Mouse (Mus musculus) thymus, postnatal 14 days (tissue): ENCODE data around the gene Stx12.
"Not testable (repeated sequence)": the region's sequence is repeated elsewhere in the genome, so short reads cannot be mapped to it uniquely, and the experiment has no call there.

Experiments used
- DNase-seq: peaks from one replicate; pipeline ENCODE4 v3.0.0; 2021

Stx12 gene

DNA sequence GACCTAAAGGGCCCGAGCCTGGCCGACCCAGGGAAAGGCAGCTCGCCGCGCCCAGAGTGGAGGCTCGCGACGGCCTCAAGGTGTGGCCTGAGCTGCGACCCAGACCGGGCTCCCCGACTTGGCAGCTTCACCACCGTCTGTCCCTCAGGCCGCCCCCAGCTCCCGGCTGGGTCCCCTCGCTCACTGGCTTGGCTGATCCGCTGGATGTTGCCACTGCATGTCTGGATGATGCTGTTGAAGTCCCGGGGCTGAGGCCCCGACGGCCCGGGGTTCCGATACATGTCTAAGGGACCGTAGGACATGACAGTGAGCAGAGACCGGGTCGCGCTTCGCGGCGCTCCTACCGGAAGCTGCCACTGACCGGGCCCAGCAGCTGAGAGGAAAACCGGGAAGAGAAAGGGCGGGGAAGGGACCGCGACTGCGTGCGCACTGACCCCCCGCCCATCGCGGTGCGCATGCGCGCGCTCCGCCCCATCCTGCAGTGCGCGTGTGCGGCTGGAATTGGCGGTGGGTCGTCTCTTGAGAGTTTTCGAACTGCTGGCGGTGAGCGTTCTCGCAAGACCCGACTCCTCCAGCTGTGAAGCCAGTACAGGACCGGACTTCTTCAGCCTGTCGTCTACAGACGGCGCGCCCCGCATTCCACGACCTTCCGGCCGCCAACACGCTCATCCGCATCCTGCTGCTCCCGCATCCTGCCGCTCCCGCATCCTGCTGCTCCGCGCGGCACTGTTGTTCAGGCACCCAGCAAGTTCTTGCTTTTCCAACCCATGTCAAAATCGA is at the start of gene Stx12:
Gene Stx12, minus strand, starts transcription at position 446 of the 780 bp plus-strand sequence.
- peak; percentile 86 for DNase-seq

DNA sequence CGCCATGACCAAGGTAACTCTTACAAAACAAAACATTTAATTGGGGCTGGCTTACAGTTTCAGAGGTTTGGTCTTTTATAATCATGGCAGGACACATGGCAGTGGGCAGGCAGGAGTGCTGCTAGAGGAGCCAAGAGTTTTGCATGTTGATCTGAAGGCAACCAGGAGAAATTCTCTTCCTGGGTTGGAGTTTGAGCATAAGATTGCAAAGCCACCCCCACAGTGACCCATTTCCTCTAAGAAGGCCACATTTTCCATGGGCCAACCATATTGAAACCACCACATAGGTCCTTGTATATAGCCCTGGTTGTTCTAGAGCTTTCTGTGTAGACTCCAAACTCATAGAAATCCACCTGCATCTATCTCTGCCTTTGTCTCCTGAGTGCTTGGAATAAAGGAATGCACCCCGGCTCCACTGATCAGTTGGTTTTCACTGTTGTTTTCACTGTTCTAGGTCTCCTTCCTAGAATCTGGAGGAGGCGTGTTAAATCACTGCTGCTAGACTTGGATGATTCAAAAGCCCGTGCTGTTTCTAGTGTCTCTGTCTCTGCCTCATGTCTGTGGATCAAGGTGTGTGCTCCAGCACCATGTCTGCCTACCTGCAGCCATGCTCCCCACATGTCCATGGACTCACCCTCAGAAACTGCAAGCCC is 48.6 kb upstream of the Stx12 start:
- no peak for DNase-seq

DNA sequence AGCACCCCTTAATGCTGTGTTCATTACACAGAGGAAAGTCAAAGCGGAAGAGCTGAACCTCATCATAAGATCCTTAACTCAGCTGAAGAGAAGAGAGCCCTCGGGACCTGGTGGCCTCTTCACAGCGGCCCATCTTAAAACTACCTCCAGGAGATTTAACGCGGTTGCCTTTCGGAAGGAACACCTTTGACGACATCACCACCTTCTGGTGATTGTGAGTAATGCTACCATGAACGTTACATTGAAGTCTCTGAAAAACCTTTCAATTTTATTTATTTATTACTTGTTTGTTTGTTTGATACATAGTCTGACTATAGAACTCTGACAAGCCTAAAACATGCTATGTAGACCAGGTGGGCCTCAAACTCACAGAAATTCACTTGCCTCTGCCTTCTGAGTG is 46.5 kb upstream of the Stx12 start:
- peak; percentile 74 for DNase-seq

DNA sequence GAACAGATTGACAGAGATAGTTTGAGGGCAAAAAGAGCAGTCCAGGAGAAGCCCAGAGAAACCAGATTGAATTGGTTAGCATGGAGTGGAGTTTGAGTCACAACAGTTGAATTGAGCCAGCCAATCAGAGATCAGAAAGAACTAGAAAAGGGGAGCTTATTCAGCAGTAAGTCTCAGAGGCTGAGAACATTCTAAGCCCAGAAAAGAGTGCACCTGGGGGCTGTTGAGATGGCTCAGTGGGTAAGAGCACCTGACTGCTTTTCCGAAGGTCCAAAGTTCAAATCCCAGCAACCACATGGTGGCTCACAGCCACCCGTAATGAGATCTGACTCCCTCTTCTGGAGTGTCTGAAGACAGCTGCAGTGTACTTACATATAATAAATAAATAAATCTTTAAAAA is 42.2 kb upstream of the Stx12 start:
- peak; percentile 50 for DNase-seq

DNA sequence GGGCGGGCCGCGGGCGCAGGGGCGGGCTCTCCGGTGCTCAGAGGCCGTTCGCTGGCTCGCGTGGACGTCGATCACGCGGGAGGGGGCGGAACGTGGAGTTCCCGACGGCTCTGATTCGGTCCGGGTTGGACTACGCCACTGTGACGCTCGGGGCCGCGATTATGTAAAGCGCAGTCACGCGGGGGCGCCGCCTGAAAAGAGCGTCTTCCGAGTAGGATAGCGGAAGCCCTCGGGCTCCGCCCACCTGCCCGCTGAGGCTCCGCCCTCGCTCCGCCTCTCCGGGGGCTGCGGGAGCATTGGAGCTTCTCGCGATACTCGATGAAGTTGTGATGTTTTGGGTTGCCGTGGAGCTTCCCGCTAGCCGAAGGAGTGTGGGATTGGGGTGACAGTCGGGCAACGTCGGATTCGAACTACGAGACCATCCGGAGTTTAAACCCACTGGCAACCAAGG is 38.3 kb upstream of the Stx12 start, which contains the start of gene Fam76a:
Gene Fam76a, minus strand, starts transcription at position 1 of the 451 bp plus-strand sequence.
- DNase-seq = peak; percentile 100

DNA sequence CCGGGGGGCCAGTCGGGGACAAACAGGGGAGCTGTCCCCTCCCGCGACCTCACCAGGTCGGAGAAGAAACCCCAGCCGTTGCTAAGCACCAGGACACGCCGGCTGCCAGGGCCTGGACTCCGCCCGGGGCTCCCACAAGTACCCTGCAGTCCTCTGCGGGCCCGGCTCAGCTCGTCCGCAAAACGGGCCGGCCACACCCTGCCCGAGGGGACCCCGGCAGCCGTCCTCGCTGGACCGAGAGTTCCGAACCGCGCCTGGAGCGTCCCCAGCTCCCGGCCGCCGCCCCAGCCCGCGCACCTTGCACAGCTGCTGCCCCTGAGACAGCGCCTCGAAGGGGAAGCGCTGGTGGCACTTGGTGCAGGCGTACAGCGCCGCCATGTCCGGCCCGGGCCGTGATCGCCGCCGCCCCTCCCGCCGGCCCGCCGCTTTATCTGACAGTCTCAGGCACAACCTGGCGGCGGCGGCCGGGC is 37.8 kb upstream of the Stx12 start:
- DNase-seq = no peak

DNA sequence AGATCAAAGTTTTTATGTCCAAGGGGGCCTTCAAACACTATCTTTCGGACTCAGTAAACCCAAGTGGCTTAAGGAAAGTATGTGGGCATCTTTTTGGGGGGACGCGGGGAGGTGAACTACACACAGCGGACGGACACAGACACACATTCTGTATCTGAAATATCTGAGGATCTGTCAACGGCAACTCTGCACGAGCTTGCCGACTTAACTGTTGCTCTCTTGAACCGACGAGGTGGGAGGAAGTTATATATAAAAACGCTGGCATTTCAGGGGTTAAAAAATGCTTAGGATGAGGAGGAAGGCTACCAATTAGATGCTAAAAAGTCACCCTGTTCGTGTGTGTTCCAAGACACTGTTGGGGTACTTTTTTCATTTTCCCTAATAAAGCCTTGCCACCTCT is 37.2 kb upstream of the Stx12 start:
- no peak for DNase-seq

DNA sequence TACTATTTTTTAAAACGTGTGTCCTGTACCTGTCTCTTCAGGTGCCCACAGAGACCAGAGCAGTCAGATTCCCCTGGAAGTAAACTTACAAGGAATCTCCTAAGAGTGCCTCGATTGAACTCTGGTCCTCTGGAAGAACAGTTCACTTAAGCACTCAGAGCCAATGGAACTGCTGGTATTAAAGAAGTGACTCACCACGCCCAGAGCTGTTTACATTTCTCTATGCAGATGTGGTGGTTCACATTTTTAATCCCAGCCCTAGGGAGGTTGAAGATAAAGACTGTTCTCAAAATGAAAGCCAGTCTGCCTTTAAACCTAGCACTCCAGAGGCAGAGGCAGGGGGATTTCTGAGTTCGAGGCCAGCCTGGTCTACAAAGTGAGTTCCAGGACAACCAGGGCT is 35.9 kb upstream of the Stx12 start:
- no peak for DNase-seq

DNA sequence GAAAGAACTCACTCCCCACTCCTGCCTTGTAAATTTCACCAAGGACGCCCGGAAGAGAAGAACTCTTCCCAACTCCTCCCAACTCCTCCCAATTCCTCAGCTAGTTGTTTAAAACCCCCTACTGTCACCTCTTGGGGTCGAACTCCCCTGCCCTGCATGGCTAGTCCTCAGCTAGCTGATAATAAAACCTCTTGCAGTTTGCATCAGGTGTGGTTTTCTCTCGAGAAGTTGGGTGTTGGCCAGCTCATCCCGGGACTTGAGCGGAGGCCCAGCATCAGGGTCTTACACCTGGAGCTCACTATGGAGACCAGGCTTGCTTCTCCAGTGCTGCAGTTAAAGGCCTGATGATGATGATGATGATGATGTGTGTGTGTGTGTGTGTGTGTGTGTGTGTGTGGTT is 34.2 kb upstream of the Stx12 start:
- DNase-seq = not testable (repeated sequence)

DNA sequence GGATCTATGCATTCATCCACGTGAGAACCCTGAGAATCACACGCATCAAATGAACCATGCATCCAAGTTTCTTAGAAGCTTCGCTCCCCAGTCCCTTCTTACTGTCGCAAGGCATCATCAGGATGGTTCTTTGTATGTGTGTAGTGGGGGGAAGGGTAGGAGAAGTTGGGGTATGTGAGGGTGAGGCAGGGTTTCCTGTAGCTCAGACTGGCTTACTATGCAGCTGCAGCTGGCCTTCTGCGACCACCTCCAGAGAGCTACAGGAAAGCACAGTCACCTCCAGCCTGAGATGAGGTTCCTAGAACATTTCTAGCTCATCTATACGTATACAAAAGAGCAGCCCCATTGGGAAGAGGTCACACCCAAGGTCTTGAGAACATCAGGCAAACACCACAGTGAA is 27.8 kb upstream of the Stx12 start:
- peak; percentile 70 for DNase-seq

DNA sequence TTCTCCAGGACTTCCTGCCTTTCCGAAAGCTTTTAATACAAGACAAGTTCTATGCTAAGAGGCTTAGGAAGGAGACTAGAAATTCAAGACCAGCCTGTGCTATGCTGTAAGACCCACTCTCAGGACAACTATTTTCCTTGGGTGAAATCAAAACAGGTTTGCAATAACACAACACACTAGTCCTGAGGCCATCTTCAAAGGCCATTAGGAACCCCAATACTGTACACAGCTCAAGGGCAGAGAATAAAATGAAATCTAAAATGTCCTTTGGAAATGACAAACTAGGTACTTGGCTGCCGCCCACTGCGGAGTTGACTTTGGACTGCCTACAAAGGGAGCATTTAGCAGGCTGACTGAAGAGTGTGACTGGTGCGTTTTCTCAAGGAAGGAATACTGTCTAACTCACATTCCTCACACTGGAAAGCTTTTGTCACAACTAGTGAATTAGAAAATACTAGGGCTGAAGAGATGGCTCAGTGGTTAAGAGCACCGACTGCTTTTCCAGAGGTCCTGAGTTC is 21.6 kb upstream of the Stx12 start:
- DNase-seq = no peak

DNA sequence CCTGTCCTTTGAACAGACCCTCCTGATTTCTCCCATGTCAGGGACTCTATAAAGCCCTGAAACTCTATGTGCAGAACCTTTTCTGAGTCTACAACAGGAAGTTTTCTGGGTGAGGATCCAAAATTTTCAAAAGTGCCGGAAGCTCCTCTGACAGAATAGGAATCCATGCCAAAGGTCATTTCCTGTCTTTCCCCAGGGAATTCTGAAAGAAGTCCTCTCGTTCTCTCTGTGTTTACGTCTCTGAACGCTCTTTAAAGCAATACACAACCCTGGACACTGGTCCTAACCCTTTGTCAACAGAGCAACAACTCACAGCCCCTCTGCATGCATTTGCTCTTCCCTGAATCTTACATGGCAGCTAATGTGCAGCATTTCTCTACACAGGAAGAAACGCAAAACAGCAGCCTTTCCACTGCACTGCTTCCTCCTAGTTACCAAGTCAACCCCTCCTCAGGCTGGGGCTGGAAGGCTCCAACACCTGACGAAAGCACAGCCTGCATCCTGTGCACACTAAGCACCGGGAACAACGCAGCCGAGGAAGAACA is 20.5 kb upstream of the Stx12 start:
- DNase-seq = no peak

DNA sequence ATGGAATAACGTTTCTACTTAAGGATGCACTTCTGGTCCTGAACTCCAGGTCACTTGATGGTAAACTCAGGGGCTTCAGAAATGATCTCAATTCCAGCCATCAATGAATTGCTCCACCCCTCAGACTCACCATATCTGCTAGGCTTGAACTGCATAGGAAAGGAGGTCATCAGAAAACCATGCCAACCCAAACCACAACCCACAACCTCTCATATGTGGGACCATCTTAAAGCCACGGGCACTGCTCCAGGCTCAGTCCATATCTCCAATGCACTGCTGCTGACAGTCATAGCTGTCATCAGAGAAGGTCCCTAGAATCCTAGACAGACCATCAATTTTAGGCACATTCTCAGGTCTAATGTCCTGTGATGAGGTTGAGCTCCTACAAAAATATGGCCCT is 19.8 kb upstream of the Stx12 start:
- no peak for DNase-seq

DNA sequence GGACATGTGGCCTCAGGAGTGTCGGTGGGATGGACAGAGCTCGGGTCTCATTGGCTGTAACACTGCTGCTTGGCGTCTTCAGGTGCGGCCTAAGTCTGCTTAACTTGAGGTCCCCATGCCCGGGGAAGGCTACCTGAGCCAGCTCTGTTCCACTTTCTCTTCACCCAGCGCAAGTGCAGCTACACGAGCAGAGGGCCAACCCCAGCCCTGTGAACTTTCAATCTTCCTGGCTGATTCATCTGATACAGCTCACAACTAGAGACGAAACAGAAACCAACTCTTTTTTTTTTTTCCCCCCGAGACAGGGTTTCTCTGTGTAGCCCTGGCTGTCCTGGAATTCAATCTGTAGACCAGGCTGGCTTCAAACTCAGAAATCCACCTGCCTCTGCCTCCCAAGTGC is 13.9 kb upstream of the Stx12 start:
- peak; percentile 19 for DNase-seq

DNA sequence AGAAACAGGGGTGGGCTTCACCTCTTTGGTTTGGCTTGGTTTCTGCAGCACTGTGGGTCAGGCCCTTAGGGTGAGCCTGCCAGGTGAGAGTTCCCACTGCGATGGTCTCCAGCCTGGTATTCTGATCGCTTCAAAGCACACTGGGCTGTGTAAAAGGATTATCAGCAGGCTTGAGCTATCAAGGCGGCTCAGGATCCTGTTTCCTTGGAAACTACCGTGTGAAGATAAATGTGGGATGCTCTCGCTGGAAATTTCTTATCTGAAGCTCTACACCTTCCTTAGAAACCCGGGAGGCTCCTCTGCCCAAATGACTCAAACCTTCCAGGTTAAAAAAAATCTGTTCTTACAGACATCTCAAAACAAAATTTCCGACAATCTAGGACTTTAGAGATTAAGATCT is 10.1 kb upstream of the Stx12 start:
- no peak for DNase-seq

DNA sequence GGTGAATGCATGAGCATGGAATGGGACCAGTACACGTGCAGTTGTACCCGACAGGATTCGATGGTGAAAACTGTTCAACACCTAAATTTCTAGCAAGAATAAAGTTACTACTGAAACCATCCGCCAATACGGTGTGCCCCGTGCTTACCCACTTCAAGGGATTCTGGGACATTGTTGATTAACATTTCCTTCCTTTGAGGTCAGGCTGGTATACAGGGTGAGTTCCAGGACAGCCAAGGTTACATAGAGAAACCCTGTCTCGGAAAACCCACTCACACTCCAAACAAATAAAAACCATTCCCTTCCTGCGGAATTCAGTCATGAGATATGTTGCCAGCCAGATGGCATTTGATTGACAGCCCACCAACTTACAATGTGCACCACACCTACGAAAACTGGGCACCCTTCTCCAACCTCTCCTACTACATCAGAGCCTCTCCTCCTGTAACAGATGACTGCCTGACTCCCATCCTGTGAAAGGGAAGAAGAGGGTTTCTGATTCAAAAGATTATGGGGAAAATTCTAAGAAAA is 600 bp upstream of the Stx12 start:
- no peak for DNase-seq

DNA sequence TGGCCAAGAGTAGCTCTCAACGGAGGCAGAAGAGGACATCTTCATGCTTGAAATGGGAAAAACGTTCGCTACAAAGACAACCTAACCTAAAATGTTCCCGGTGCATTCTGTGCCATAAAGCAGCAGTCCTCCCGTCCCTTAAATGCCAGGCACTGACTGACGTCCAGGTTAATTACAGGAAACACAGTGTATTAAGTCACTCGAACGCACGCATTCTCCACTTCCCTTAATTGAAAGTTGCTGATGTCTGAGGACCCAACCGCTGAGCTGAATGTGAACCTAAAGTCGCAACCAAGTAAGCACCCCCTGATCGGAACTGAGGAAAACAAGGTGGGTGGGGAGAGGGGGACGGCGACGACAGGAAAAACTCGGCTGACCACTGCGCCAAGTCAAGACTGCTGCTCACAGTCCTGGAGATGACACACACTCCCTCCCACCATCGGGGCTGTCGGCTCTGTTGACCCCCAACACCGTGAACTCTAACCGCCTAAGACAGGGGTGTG is 697 bp downstream of the Stx12 start:
- DNase-seq = no peak

DNA sequence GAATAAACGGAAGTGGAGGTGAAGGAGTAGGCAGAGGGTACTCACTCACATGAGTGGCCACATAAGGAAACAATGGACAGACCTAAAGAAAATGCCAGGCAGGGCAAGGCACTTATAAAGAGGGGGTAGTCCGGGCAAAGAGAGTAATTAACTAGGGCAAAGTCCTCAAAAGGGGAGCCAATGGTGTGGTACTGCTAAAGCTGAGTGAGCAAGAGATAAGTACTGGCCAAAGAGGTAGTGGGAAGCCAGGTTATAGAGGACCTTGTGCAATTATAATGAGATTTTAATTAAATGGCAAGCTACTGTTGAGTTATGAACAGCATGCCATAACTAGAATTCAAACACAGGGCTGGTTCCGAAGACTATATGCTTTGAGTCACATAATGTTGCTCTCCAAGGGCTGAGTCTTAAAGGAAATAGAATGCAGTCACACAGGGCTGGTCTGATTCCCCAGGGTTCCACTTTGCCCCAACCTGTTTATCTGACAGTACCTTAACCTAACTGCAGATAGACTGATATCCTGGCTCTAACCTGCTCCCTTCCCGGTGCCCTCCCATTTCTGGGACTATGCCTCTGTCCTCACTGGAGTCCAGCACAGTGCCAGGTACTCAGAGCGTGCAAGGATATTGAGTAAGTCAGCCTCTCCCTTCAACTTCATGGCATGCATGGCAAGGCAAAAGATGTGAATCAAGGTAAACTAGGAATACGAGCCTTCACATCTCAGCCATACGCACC is 9.8 kb downstream of the Stx12 start:
- no peak for DNase-seq

DNA sequence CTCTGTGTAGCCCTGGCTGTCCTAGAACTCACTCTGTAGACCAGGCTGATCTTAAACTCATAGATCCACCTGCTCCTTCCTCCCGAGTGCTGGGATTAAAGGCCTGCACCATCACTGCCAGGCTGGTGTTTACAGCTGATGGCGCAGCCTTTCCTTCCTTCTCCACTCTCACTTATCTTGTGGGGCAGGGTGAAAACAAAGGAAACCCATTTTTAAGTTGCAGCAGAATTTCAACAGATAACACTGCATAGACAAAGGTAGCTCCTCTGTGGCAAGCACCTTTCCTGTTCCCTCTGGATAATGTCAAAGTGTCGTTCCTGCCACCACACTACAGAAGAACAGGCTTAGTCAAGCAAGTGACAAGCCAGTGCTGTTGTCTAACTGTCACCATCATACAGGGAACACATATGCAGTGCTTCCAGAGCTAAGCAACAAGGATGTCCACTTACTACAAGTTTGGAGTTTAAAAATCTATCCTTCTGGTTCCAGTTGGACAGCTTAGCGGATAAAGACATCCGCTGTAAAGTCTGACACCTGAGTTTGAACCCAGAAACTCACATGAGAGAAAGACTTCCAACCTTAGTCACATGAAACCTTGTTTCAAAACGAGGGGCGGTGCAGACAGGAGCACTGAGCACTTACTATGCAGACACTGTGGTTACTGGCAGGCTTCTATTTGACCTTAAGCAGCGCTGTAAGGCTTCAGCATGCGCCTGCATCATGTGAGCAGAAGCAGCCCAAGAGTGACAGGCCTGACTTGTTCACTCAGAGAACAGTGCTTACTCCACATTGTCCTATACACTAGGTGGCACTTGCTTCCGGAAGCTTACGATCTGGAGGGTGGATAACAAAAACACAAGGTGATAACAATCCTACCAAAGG is 10.6 kb downstream of the Stx12 start:
- DNase-seq = no peak

DNA sequence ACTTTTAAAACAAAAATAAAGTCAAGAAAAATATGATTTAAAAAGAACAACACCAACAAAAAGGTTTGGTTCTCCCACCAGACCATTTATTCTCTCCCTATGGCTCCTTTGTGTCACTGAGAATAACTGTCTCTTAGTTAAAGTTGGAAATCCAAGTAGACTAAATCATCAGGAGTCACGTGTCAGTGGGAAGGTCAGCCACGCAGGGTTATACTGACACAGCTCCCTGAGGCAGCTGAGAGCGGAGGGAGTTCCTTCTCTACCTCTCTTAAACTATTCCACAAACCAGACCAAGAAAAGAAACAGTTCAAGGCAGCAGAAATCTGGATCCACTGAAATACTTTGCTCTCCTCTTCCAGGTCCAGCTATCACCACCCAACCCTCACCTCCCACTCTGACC is 13.2 kb downstream of the Stx12 start:
- DNase-seq = no peak

DNA sequence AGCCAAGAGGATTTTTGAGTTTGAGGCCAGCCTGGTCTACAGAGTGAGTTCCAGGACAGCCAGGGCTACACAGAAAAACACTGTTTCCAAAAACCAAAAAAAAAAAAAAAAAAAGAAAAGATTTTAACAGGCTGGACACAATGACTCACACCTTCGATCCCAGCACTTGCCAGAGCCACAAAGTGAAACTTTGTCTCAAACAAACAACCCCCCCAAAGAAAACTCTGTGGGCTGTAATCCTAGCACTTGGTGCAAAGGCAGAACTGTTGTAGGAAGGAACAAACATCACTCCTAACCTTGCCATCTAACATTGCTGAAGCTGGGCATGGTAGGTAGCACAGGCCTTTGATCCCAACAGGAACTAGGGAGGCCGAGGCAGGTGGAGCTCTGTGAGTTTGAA is 19.5 kb downstream of the Stx12 start:
- no peak for DNase-seq

DNA sequence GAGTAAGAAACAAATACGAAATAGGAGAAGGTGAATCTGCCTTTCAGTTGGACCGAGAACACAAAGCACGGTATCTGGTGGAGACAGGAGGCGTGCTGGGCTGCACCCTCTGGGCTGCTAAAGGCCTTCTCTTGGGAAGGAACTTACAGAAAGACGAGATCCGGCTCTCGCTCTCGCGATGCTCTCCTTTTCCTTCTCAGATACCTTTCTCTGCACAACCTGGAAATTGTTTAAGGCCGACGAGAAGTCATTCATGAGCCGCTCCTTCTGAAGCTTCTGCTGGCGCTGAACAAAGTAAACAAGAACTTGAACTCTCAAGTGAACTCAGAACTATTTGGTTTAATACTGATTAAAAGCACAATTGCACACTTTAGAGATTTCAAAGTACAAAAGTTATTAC is 21.3 kb downstream of the Stx12 start:
- no peak for DNase-seq
